Mouse (Mus musculus): ENCODE results near the gene Idi1. TPM values are rescaled to one million over a fixed set of nuclear protein-coding genes. Genes with fewer than 3 reads are reported as not detected.

Idi1 gene
- polyA plus RNA-seq, 1 experiment, result not detected

- Histone ChIP-seq H3K4me3 (ENCODE audit: insufficient read depth, low read depth, low read length) (no peak overlapping the region), H3K27ac (ENCODE audit: insufficient read depth, low read depth, low read length) (no peak overlapping the region), H3K4me1 (ENCODE audit: control insufficient read depth, insufficient read depth, low read length) (no peaks in the 10 kb centered on the region)
- no peak for TF ChIP-seq POLR2A (IDR thresholded peaks at IDR 0.05; ENCODE audit: insufficient read depth, low read depth, low read length)
- no peak for TF ChIP-seq CTCF (IDR thresholded peaks at IDR 0.05; ENCODE audit: insufficient read depth, low read depth, low read length)
- WGBS, result 96% methylated on average over 4 of the region's 4 CpGs
These were observed 31.9 kb upstream of the Idi1 start for GRCm38 (mm10) chr13:8853424-8853823.

DNA sequence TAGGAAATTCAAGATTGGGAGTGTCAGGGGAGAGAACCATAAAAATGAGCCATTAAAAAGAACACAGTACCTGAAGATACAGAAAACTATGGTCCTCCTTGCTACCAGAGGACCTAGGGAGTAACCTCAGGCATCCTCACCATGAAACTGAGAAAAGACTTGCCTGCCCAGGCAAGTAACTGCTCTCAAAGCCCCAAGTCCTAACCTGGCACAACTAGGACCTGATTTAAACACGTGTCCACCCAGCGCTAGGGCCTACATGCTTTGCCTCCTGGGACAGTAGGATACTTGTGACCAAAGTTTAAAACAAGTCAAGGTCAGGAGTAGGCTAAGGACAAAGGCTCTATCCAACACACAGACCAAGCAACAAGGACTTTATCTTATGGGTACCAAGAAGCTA, 30.5 kb upstream of the Idi1 start:
- Histone ChIP-seq H3K27ac (ENCODE audit: insufficient read depth, low read depth, low read length) (no peak overlapping the region), H3K4me3 (ENCODE audit: insufficient read depth, low read depth, low read length) (no peak overlapping the region), H3K4me1 (ENCODE audit: control insufficient read depth, insufficient read depth, low read length) (no peaks in the 10 kb centered on the region)
- TF ChIP-seq CTCF (IDR thresholded peaks at IDR 0.05; ENCODE audit: insufficient read depth, low read depth, low read length), result no peak
- 90% methylated on average over 2 of the region's 2 CpGs for WGBS

- WGBS, result 86% methylated on average over 6 of the region's 6 CpGs
- Histone ChIP-seq H3K4me1 (ENCODE audit: control insufficient read depth, insufficient read depth, low read length) (no peaks in the 10 kb centered on the region), H3K4me3 (ENCODE audit: insufficient read depth, low read depth, low read length) (no peak overlapping the region), H3K27ac (ENCODE audit: insufficient read depth, low read depth, low read length) (no peak overlapping the region)
- TF ChIP-seq POLR2A (IDR thresholded peaks at IDR 0.05; ENCODE audit: insufficient read depth, low read depth, low read length) (no peak), CTCF (IDR thresholded peaks at IDR 0.05; ENCODE audit: insufficient read depth, low read depth, low read length) (no peak)
These were observed 26.8 kb upstream of the Idi1 start for GRCm38 (mm10) chr13:8858453-8858852.

GRCm38 (mm10) chr13:8860861-8861260, 24.4 kb upstream of the Idi1 start:
- WGBS, result 71% methylated on average over 9 of the region's 9 CpGs
- H3K4me1 ChIP-seq (ENCODE audit: control insufficient read depth, insufficient read depth, low read length), result no peaks in the 10 kb centered on the region
- no peak for TF ChIP-seq POLR2A (IDR thresholded peaks at IDR 0.05; ENCODE audit: insufficient read depth, low read depth, low read length)
- TF ChIP-seq CTCF (IDR thresholded peaks at IDR 0.05; ENCODE audit: insufficient read depth, low read depth, low read length), result no peak
- H3K4me3 ChIP-seq (ENCODE audit: insufficient read depth, low read depth, low read length), result no peak overlapping the region
- H3K27ac ChIP-seq (ENCODE audit: insufficient read depth, low read depth, low read length), result no peak overlapping the region

DNA sequence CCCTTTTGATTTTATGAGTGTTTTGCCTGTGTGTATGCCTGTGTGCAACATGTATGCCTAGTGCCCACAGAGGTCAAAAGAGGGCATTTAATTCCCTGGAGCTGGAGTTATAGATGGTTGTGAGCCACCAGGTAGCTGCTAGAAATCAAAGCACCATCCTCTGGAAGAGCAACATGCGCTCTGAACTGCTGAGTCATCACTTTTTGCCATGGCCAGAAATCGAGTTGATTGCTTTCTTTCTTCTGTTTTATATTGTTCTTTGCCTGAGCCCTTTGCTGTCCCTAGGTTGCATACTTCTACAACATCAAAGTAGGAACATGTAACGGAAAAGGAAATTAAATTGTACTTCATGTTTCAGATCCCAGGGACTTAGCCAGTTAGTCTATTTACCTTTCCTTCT, 20.3 kb upstream of the Idi1 start:
- Histone ChIP-seq H3K4me3 (ENCODE audit: insufficient read depth, low read depth, low read length) (no peak overlapping the region), H3K27ac (ENCODE audit: insufficient read depth, low read depth, low read length) (no peak overlapping the region), H3K4me1 (ENCODE audit: control insufficient read depth, insufficient read depth, low read length) (no peaks in the 10 kb centered on the region)
- WGBS, result 81% methylated on average over 3 of the region's 3 CpGs
- TF ChIP-seq POLR2A (IDR thresholded peaks at IDR 0.05; ENCODE audit: insufficient read depth, low read depth, low read length), result no peak
- TF ChIP-seq CTCF (IDR thresholded peaks at IDR 0.05; ENCODE audit: insufficient read depth, low read depth, low read length), result no peak

GRCm38 (mm10) chr13:8866612-8867011, 18.7 kb upstream of the Idi1 start:
- Histone ChIP-seq H3K4me3 (ENCODE audit: insufficient read depth, low read depth, low read length) (no peak overlapping the region), H3K27ac (ENCODE audit: insufficient read depth, low read depth, low read length) (no peak overlapping the region), H3K4me1 (ENCODE audit: control insufficient read depth, insufficient read depth, low read length) (no peaks in the 10 kb centered on the region)
- WGBS, result 63% methylated on average over 7 of the region's 7 CpGs
- TF ChIP-seq POLR2A (IDR thresholded peaks at IDR 0.05; ENCODE audit: insufficient read depth, low read depth, low read length), result no peak
- TF ChIP-seq CTCF (IDR thresholded peaks at IDR 0.05; ENCODE audit: insufficient read depth, low read depth, low read length), result no peak

GRCm38 (mm10) chr13:8869578-8870157, 15.6 kb upstream of the Idi1 start:
- no peak overlapping the region for H3K27ac ChIP-seq (ENCODE audit: insufficient read depth, low read depth, low read length)
- H3K4me3 ChIP-seq (ENCODE audit: insufficient read depth, low read depth, low read length), result no peak overlapping the region
- WGBS, result 55% methylated on average over 5 of the region's 5 CpGs
- H3K4me1 ChIP-seq (ENCODE audit: control insufficient read depth, insufficient read depth, low read length), result no peaks in the 10 kb centered on the region
- TF ChIP-seq CTCF (IDR thresholded peaks at IDR 0.05; ENCODE audit: insufficient read depth, low read depth, low read length), result no peak

DNA sequence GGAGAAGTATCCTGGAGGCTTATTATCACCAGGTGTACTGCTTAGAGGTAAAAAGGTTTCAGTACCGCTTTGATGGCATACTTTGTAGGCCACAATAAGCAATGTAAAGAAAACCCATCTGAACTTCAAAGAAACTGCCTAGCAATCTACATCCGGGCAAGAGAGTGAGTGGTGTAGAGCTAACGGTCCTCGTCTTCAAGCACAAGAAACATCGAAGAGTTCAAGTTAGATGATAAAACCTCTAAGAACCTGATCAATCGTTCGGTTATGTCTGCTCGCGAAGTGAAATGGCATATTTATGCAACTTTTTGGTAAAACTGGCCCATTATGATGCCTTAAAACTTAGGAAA, 15.2 kb upstream of the Idi1 start:
- no peaks in the 10 kb centered on the region for H3K4me1 ChIP-seq (ENCODE audit: control insufficient read depth, insufficient read depth, low read length)
- TF ChIP-seq CTCF (IDR thresholded peaks at IDR 0.05; ENCODE audit: insufficient read depth, low read depth, low read length) (no peak), POLR2A (IDR thresholded peaks at IDR 0.05; ENCODE audit: insufficient read depth, low read depth, low read length) (no peak)
- 5% methylated on average over 9 of the region's 9 CpGs for WGBS
- 0 out of 2 replicates have a peak overlapping the region, but pooled peaks have one; percentile 35 for H3K27ac ChIP-seq (ENCODE audit: insufficient read depth, low read depth, low read length)
- H3K4me3 ChIP-seq (ENCODE audit: insufficient read depth, low read depth, low read length), result peak overlapping the region; percentile 74

GRCm38 (mm10) chr13:8870510-8871313, 14.6 kb upstream of the Idi1 start:
- TF ChIP-seq POLR2A (IDR thresholded peaks at IDR 0.05; ENCODE audit: insufficient read depth, low read depth, low read length) (peak; percentile 87), CTCF (IDR thresholded peaks at IDR 0.05; ENCODE audit: insufficient read depth, low read depth, low read length) (peak; percentile 98)
- under 1% methylated on average over 57 of the region's 57 CpGs for WGBS
- Histone ChIP-seq H3K4me3 (ENCODE audit: insufficient read depth, low read depth, low read length) (peak overlapping the region; percentile 74), H3K4me1 (ENCODE audit: control insufficient read depth, insufficient read depth, low read length) (no peaks in the 10 kb centered on the region), H3K27ac (ENCODE audit: insufficient read depth, low read depth, low read length) (peak overlapping the region; percentile 96)
